Mouse (Mus musculus): ENCODE data around the gene Tspan9. TPM values are rescaled to one million over a fixed set of nuclear protein-coding genes. Genes with fewer than 3 reads are reported as not detected.

Gene Tspan9
- polyA plus RNA-seq (2012; rRNA removed) (11.6 and 12.1 TPM in 2 replicates), polyA plus RNA-seq (2014; fragmentation: Nextera tagmentation; extraction: Ambion mirVana) (15.5 and 17.2 TPM in 2 replicates)

- H3K9ac ChIP-seq (replicated peaks) = 0 out of 2 replicates have a peak within 1 kb of the TSS, but pooled peaks have one; percentile 11
- H3K4me3 ChIP-seq (ENCODE audit: insufficient read depth in 1 of 2, low read depth in 2 of 2, low read length in 2 of 2) = peak within 1 kb of the TSS; percentile 57 to 58
- no peaks in the 10 kb centered on the region; the same call in 1 of the 2 replicates for H3K27me3 ChIP-seq (ENCODE audit: control insufficient read depth, insufficient read depth, low read length)
- WGBS (ENCODE audit: insufficient replicate concordance) = under 1% methylated on average over 55 of the region's 56 CpGs
- ATAC-seq (ENCODE audit: insufficient read depth) = peak; percentile 82
- H3K27ac ChIP-seq = no peak within 1 kb of the TSS
- TF ChIP-seq CTCF (IDR thresholded peaks at IDR 0.05; ENCODE audit: low read depth) (0 out of 2 replicates have a peak, but pooled peaks have one; percentile 12), EP300 (IDR thresholded peaks at IDR 0.05; ENCODE audit: low read depth) (no peak)
- no peaks in the 10 kb centered on the region for H3K9me3 ChIP-seq (ENCODE audit: control insufficient read depth, low read length)
- no peaks in the 10 kb centered on the region for H3K36me3 ChIP-seq (replicated peaks; ENCODE audit: control insufficient read depth, insufficient read depth, low read depth)
- no peaks in the 10 kb centered on the region for H3K4me1 ChIP-seq (replicated peaks; ENCODE audit: control insufficient read depth in 2 of 2, insufficient read depth in 2 of 2, low read length in 1 of 2)
- peak within 1 kb of the TSS; percentile 58 for H3K4me2 ChIP-seq (ENCODE audit: low read depth)
- DNase-seq (ENCODE audit: low read depth in 3 of 3, low spot score in 3 of 3) = peak; percentile 22 to 31 (median 28)
Observed at GRCm38 (mm10) chr6:128143390-128144020, at the start of gene Tspan9. Gene Tspan9, minus strand, starts transcription at chr6:128143594.

- Histone ChIP-seq H3K27ac (no peak overlapping the region), H3K4me2 (ENCODE audit: low read depth) (no peak overlapping the region), H3K36me3 (replicated peaks; ENCODE audit: control insufficient read depth, insufficient read depth, low read depth) (no peaks in the 10 kb centered on the region), H3K4me1 (replicated peaks; ENCODE audit: control insufficient read depth in 2 of 2, insufficient read depth in 2 of 2, low read length in 1 of 2) (no peaks in the 10 kb centered on the region), H3K9ac (replicated peaks) (no peak overlapping the region), H3K9me3 (ENCODE audit: control insufficient read depth, low read length) (no peaks in the 10 kb centered on the region), H3K4me3 (ENCODE audit: insufficient read depth in 1 of 2, low read depth in 2 of 2, low read length in 2 of 2) (no peak overlapping the region), H3K27me3 (ENCODE audit: control insufficient read depth, insufficient read depth, low read length) (no peaks in the 10 kb centered on the region)
- ATAC-seq (ENCODE audit: insufficient read depth) (no peak), DNase-seq (ENCODE audit: low read depth in 3 of 3, low spot score in 3 of 3) (no peak)
- WGBS (ENCODE audit: insufficient replicate concordance) = 27% methylated on average over 2 of the region's 2 CpGs
- TF ChIP-seq EP300 (IDR thresholded peaks at IDR 0.05; ENCODE audit: low read depth) (no peak), CTCF (IDR thresholded peaks at IDR 0.05; ENCODE audit: low read depth) (no peak)
Observed at GRCm38 (mm10) chr6:128183521-128183920, 40.1 kb upstream of the Tspan9 start.

DNA sequence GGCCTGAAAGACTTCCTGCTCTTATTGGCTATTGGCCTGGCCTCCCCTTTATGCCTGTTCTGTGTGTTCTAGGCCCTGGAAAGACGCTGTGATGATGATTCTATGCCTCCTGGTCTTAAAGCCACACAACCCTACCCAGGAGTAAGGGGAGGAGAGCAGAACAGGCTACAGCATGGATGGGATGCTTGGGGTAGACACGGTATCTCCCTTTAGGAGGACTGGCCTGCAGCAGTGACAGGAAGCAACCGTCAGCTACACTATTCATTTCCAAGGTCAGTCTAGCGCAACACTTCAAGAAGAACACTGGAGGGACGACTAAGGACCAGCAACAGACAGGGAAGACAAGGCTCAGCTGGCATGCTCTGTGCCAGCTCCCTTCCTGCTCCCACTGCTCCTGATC lies 37.8 kb upstream of the Tspan9 start:
- no peak for TF ChIP-seq EP300 (IDR thresholded peaks at IDR 0.05; ENCODE audit: low read depth)
- TF ChIP-seq CTCF (IDR thresholded peaks at IDR 0.05; ENCODE audit: low read depth) = no peak
- Histone ChIP-seq H3K4me3 (ENCODE audit: insufficient read depth in 1 of 2, low read depth in 2 of 2, low read length in 2 of 2) (no peak overlapping the region), H3K27me3 (ENCODE audit: control insufficient read depth, insufficient read depth, low read length) (no peaks in the 10 kb centered on the region), H3K36me3 (replicated peaks; ENCODE audit: control insufficient read depth, insufficient read depth, low read depth) (no peaks in the 10 kb centered on the region), H3K27ac (no peak overlapping the region), H3K9ac (replicated peaks) (no peak overlapping the region), H3K9me3 (ENCODE audit: control insufficient read depth, low read length) (no peaks in the 10 kb centered on the region), H3K4me2 (ENCODE audit: low read depth) (no peak overlapping the region), H3K4me1 (replicated peaks; ENCODE audit: control insufficient read depth in 2 of 2, insufficient read depth in 2 of 2, low read length in 1 of 2) (no peaks in the 10 kb centered on the region)
- DNase-seq (ENCODE audit: low read depth in 3 of 3, low spot score in 3 of 3) = no peak
- ATAC-seq (ENCODE audit: insufficient read depth) = no peak
- WGBS (ENCODE audit: insufficient replicate concordance) = 42% methylated on average over 5 of the region's 5 CpGs

- Histone ChIP-seq H3K4me2 (ENCODE audit: low read depth) (no peak overlapping the region), H3K9ac (replicated peaks) (no peak overlapping the region), H3K36me3 (replicated peaks; ENCODE audit: control insufficient read depth, insufficient read depth, low read depth) (no peaks in the 10 kb centered on the region), H3K4me1 (replicated peaks; ENCODE audit: control insufficient read depth in 2 of 2, insufficient read depth in 2 of 2, low read length in 1 of 2) (no peaks in the 10 kb centered on the region), H3K9me3 (ENCODE audit: control insufficient read depth, low read length) (no peaks in the 10 kb centered on the region), H3K4me3 (ENCODE audit: insufficient read depth in 1 of 2, low read depth in 2 of 2, low read length in 2 of 2) (no peak overlapping the region), H3K27me3 (ENCODE audit: control insufficient read depth, insufficient read depth, low read length) (no peaks in the 10 kb centered on the region), H3K27ac (no peak overlapping the region)
- no peak for DNase-seq (ENCODE audit: low read depth in 3 of 3, low spot score in 3 of 3)
- ATAC-seq (ENCODE audit: insufficient read depth) = no peak
- 77% methylated on average over 1 of the region's 1 CpGs for WGBS (ENCODE audit: insufficient replicate concordance)
- no peak for TF ChIP-seq CTCF (IDR thresholded peaks at IDR 0.05; ENCODE audit: low read depth)
- TF ChIP-seq EP300 (IDR thresholded peaks at IDR 0.05; ENCODE audit: low read depth) = no peak
Observed at GRCm38 (mm10) chr6:128179651-128180050, 36.3 kb upstream of the Tspan9 start.

- DNase-seq (ENCODE audit: low read depth in 3 of 3, low spot score in 3 of 3) = no peak
Observed at GRCm38 (mm10) chr6:128179247-128179646, 35.9 kb upstream of the Tspan9 start.

More at GRCm38 (mm10) chr6:128179247-128179646, 35.9 kb upstream of the Tspan9 start:
- TF ChIP-seq CTCF (IDR thresholded peaks at IDR 0.05; ENCODE audit: low read depth) (peak; percentile 27; the same call in 1 of the 2 replicates), EP300 (IDR thresholded peaks at IDR 0.05; ENCODE audit: low read depth) (no peak)
- H3K4me2 ChIP-seq (ENCODE audit: low read depth) = no peak overlapping the region
- no peak overlapping the region for H3K9ac ChIP-seq (replicated peaks)
- no peak overlapping the region for H3K27ac ChIP-seq
- no peaks in the 10 kb centered on the region for H3K4me1 ChIP-seq (replicated peaks; ENCODE audit: control insufficient read depth in 2 of 2, insufficient read depth in 2 of 2, low read length in 1 of 2)
- no peaks in the 10 kb centered on the region for H3K9me3 ChIP-seq (ENCODE audit: control insufficient read depth, low read length)
- 57% methylated on average over 5 of the region's 5 CpGs for WGBS (ENCODE audit: insufficient replicate concordance)
- H3K27me3 ChIP-seq (ENCODE audit: control insufficient read depth, insufficient read depth, low read length) = no peaks in the 10 kb centered on the region
- no peak overlapping the region for H3K4me3 ChIP-seq (ENCODE audit: insufficient read depth in 1 of 2, low read depth in 2 of 2, low read length in 2 of 2)
- no peaks in the 10 kb centered on the region for H3K36me3 ChIP-seq (replicated peaks; ENCODE audit: control insufficient read depth, insufficient read depth, low read depth)
- ATAC-seq (ENCODE audit: insufficient read depth) = no peak
